ENCODE assay signal across 18 mouse cellular contexts in the genomic region with DNA sequence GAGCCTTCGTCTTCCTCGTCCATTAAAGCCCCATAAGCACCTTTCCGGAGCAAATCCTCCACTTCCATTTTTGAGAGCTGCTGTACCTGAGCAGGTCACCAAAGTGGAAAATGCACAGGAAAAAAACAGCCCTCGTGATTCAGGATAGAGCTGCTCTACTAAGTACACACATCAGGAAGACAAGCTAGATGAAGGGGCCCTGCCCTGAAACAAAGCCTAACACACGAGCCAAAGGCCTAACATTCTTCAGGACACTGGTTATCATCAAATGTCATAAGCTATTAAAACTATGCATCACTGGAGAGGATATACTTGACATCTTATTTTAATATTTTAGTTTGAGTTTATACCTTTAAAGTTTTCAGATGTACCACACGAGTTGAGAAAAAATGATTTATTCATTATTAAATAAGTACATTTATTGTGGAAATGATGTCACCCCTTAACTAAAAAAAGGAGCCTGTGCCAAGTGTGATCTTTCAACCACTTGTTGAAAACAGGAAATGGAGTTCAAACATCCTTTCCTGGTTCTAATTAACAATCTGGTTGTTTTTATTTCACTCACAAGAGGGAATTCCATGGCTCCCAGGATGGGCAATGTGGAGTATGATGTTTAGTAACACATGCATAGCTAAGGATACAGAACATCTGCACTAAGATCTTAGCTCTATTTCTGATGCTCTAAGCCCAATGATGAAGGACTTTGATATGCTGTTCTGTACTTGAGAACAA.
A peak's percentile ranks its signal among the peaks of the same experiment; 100 is the strongest.
DNase-seq lines count a peak whose midpoint lies in the region; ATAC-seq and TF ChIP-seq lines count a peak whose summit lies in the region.
"Had no signal": no experiment of that assay in that cellular context is flagged by ENCODE, and none has a peak within 500 bp of the region (broad histone marks: within the 10 kb centered on the region; RNA-seq: fewer than 3 reads in every experiment).

No protein-coding gene starts in this region.

- no peaks in the 10 kb centered on the region for H3K79me2 ChIP-seq in heart, adult 2 months (replicated peaks; ENCODE audit: control insufficient read depth, insufficient read depth, low read length)

- H3K36me3 ChIP-seq in heart, adult 2 months (ENCODE audit: control insufficient read depth, insufficient read depth, low read length) = peaks cover 18% of the 10 kb centered on the region
- peaks cover 12% of the 10 kb centered on the region for H3K36me3 ChIP-seq in heart, embryonic 11.5 days (ENCODE audit: control insufficient read depth, insufficient read depth, low read length)
- peaks cover 61% of the 10 kb centered on the region for H3K36me3 ChIP-seq in embryonic facial prominence, embryonic 14.5 days (ENCODE audit: control insufficient read depth, insufficient read depth, low read length)
- peaks cover 20% of the 10 kb centered on the region for H3K36me3 ChIP-seq in lung, postnatal 0 days (ENCODE audit: insufficient read depth, low read length)

- no peaks in the 10 kb centered on the region for H3K27me3 ChIP-seq in heart, adult 2 months (ENCODE audit: control insufficient read depth, insufficient read depth, low read length)
- H3K27me3 ChIP-seq in heart, embryonic 11.5 days (ENCODE audit: control insufficient read depth, insufficient read depth, low read length) = no peaks in the 10 kb centered on the region
- no peaks in the 10 kb centered on the region for H3K27me3 ChIP-seq in embryonic facial prominence, embryonic 14.5 days (replicated peaks; ENCODE audit: control insufficient read depth, insufficient read depth, low read length)
- H3K27me3 ChIP-seq in lung, postnatal 0 days (replicated peaks; ENCODE audit: insufficient read depth, low read length) = no peaks in the 10 kb centered on the region
- H3K27me3 ChIP-seq: embryonic facial prominence, embryonic 12.5 days; forebrain, embryonic 12.5 days; liver, embryonic 15.5 days had no signal

- H3K4me3 ChIP-seq in heart, adult 2 months = no peak overlapping the region
- no peak overlapping the region for H3K4me3 ChIP-seq in heart, embryonic 11.5 days (ENCODE audit: low read depth, low read length)
- no peak overlapping the region for H3K4me3 ChIP-seq in embryonic facial prominence, embryonic 14.5 days (ENCODE audit: low read depth, low read length)
- no peak overlapping the region for H3K4me3 ChIP-seq in lung, postnatal 0 days (ENCODE audit: low read depth, low read length)
- H3K4me3 ChIP-seq: embryonic facial prominence, embryonic 12.5 days; forebrain, embryonic 12.5 days; liver, embryonic 15.5 days; midbrain, embryonic 10.5 days; myocyte had no signal

- TF ChIP-seq CTCF in heart, adult 2 months (IDR thresholded peaks at IDR 0.05) = no peak
- no peak for TF ChIP-seq CTCF in lung, postnatal 0 days (IDR thresholded peaks at IDR 0.05)

- H3K9me3 ChIP-seq in heart, embryonic 11.5 days (replicated peaks; ENCODE audit: control insufficient read depth, low read length) = no peaks in the 10 kb centered on the region
- no peaks in the 10 kb centered on the region for H3K9me3 ChIP-seq in embryonic facial prominence, embryonic 14.5 days (ENCODE audit: control insufficient read depth, low read length)
- H3K9me3 ChIP-seq in lung, postnatal 0 days (ENCODE audit: low read length) = no peaks in the 10 kb centered on the region
- H3K9me3 ChIP-seq: embryonic facial prominence, embryonic 12.5 days; forebrain, embryonic 12.5 days; G1E; liver, embryonic 15.5 days; midbrain, embryonic 10.5 days had no signal

- ATAC-seq in heart, embryonic 11.5 days (replicated peaks; ENCODE audit: insufficient number of reproducible peaks, low FRiP score, low TSS enrichment) = no peak
- ATAC-seq in embryonic facial prominence, embryonic 14.5 days (ENCODE audit: low read depth) = no peak
- peak; percentile 38 for ATAC-seq in lung, postnatal 0 days

- no peak overlapping the region for H3K4me2 ChIP-seq in heart, embryonic 11.5 days
- no peak overlapping the region for H3K4me2 ChIP-seq in embryonic facial prominence, embryonic 14.5 days (ENCODE audit: low read depth, low read length)
- H3K4me2 ChIP-seq in lung, postnatal 0 days (replicated peaks; ENCODE audit: low read depth, low read length) = no peak overlapping the region
- H3K4me2 ChIP-seq: embryonic facial prominence, embryonic 12.5 days; forebrain, embryonic 12.5 days; liver, embryonic 15.5 days had no signal

- no peak for DNase-seq in heart, adult 2 months
- DNase-seq in kidney, postnatal 14 days = peak; percentile 16
- no peak for DNase-seq in kidney, adult 18-20 months
- DNase-seq in embryonic facial prominence, embryonic 14.5 days (ENCODE audit: low spot score) = peak; percentile 78
- DNase-seq in lung, postnatal 0 days (ENCODE audit: low spot score) = peak; percentile 49
- DNase-seq in retina, postnatal 1 day = no peak
- no peak for DNase-seq in cerebellum, adult 8-10 months
- DNase-seq: adrenal gland, postnatal 14 days; cerebellum, postnatal 10 days; kidney, adult 8-10 months; thymus, adult 2 months had no signal

- intact Hi-C loops in heart, adult 2 months (cut with DNase I) = no loop called here

- peaks cover 8% of the 10 kb centered on the region for H3K4me1 ChIP-seq in heart, adult 2 months (ENCODE audit: control insufficient read depth, insufficient read depth, low read length)
- peaks cover 10% of the 10 kb centered on the region for H3K4me1 ChIP-seq in heart, embryonic 11.5 days (ENCODE audit: control insufficient read depth, insufficient read depth, low read length)
- no peaks in the 10 kb centered on the region for H3K4me1 ChIP-seq in embryonic facial prominence, embryonic 14.5 days (ENCODE audit: control insufficient read depth, insufficient read depth, low read length)
- no peaks in the 10 kb centered on the region for H3K4me1 ChIP-seq in lung, postnatal 0 days (ENCODE audit: insufficient read depth, low read depth, low read length)
- H3K4me1 ChIP-seq: embryonic facial prominence, embryonic 12.5 days; forebrain, embryonic 12.5 days; liver, embryonic 15.5 days; midbrain, embryonic 10.5 days had no signal

- WGBS in heart, adult 2 months = 38% methylated on average over 6 of the region's 6 CpGs
- WGBS in heart, embryonic 11.5 days (ENCODE audit: insufficient replicate concordance) = 58% methylated on average over 6 of the region's 6 CpGs
- 64% methylated on average over 6 of the region's 6 CpGs for WGBS in embryonic facial prominence, embryonic 14.5 days
- 63% methylated on average over 6 of the region's 6 CpGs for WGBS in lung, postnatal 0 days

- no peak overlapping the region for H3K9ac ChIP-seq in heart, adult 2 months (ENCODE audit: low read depth, low read length)
- H3K9ac ChIP-seq in heart, embryonic 11.5 days (ENCODE audit: low read depth, low read length) = no peak overlapping the region
- H3K9ac ChIP-seq in embryonic facial prominence, embryonic 14.5 days (ENCODE audit: low read depth, low read length) = no peak overlapping the region
- H3K9ac ChIP-seq in lung, postnatal 0 days (replicated peaks; ENCODE audit: low read depth) = no peak overlapping the region
- H3K9ac ChIP-seq: embryonic facial prominence, embryonic 12.5 days; forebrain, embryonic 12.5 days; liver, embryonic 15.5 days had no signal

- no peak for TF ChIP-seq POLR2A in heart, adult 2 months (IDR thresholded peaks at IDR 0.05; ENCODE audit: insufficient read depth, low read depth, low read length)

- TF ChIP-seq EP300 in heart, adult 2 months (IDR thresholded peaks at IDR 0.05; ENCODE audit: insufficient read depth, low read depth, low read length) = no peak
- TF ChIP-seq EP300 in lung, postnatal 0 days (IDR thresholded peaks at IDR 0.05) = peak; percentile 46

- peak overlapping the region; percentile 21 for H3K27ac ChIP-seq in heart, adult 2 months
- no peak overlapping the region for H3K27ac ChIP-seq in heart, embryonic 11.5 days (ENCODE audit: low read depth, low read length)
- 0 out of 2 replicates have a peak overlapping the region, but pooled peaks have one; percentile 2 for H3K27ac ChIP-seq in embryonic facial prominence, embryonic 14.5 days (replicated peaks; ENCODE audit: low read depth, low read length)
- H3K27ac ChIP-seq in lung, postnatal 0 days (ENCODE audit: low read length) = peak overlapping the region; percentile 35; the same call in 1 of the 2 replicates
- H3K27ac ChIP-seq: embryonic facial prominence, embryonic 12.5 days; forebrain, embryonic 12.5 days; liver, embryonic 15.5 days; midbrain, embryonic 10.5 days had no signal

Comparison
In these comparisons a context has a peak if more than half of its experiments do, and no peak if none do; other contexts are left out.
1. DNase-seq: peak in kidney, postnatal 14 days (single experiment), embryonic facial prominence, embryonic 14.5 days (single experiment) and lung, postnatal 0 days (single experiment); none in heart, adult 2 months (0 of 2), kidney, adult 18-20 months (single experiment), retina, postnatal 1 day (single experiment) and cerebellum, adult 8-10 months (single experiment).